Mouse (Mus musculus) limb, embryonic 14.5 days (tissue): ENCODE data around the gene Mbd3. TPM values are rescaled to one million over a fixed set of nuclear protein-coding genes. Genes with fewer than 3 reads are reported as not detected.
A peak's percentile ranks its signal among the peaks of the same experiment; 100 is the strongest.

Source experiments
- ATAC-seq: fragments of 200-750 bp; cut with Nextera tagmentation; 2 replicates; pipeline ENCODE4 v1.8.0; 2017; ENCODE audit warnings: low read depth, moderate number of reproducible peaks, moderate TSS enrichment; ENCODE audit not compliant: low FRiP score
- DNase-seq: peaks from one replicate; pipeline ENCODE4 v3.0.0-alpha.2; 2015; ENCODE audit warnings: low spot score
- H3K27ac ChIP-seq: fragments of 300-500 bp; sonication (generic); replicated peaks from 2 replicates; pipeline ENCODE4 v1.5.1; 2014; ENCODE audit warnings: low read depth, mild to moderate bottlenecking, low read length, moderate library complexity, mixed read lengths
- H3K27me3 ChIP-seq: fragments of 300-500 bp; sonication (generic); 2 replicates; pipeline ENCODE4 v1.6.1; 2014; ENCODE audit warnings: low read length, mixed read lengths; ENCODE audit not compliant: control insufficient read depth, insufficient read depth
- H3K36me3 ChIP-seq: fragments of 300-500 bp; sonication (generic); 2 replicates; pipeline ENCODE4 v1.6.1; 2014; ENCODE audit warnings: mild to moderate bottlenecking, low read length, moderate library complexity, mixed read lengths; ENCODE audit not compliant: control insufficient read depth, insufficient read depth
- H3K4me1 ChIP-seq: fragments of 300-500 bp; sonication (generic); 2 replicates; pipeline ENCODE4 v1.6.1; 2014; ENCODE audit warnings: antibody characterized with exemption, low read length, mixed read lengths; ENCODE audit not compliant: control insufficient read depth, insufficient read depth
- H3K4me2 ChIP-seq: fragments of 300-500 bp; sonication (generic); replicated peaks from 2 replicates; pipeline ENCODE4 v1.6.1; 2014; ENCODE audit warnings: low read depth, mild to moderate bottlenecking, low read length, moderate library complexity; ENCODE audit not compliant: severe bottlenecking
- H3K4me3 ChIP-seq: fragments of 300-500 bp; sonication (generic); replicated peaks from 2 replicates; pipeline ENCODE4 v1.5.1; 2014; ENCODE audit warnings: low read length
- H3K9ac ChIP-seq: fragments of 300-500 bp; sonication (generic); 2 replicates; pipeline ENCODE4 v1.6.1; 2014; ENCODE audit warnings: mild to moderate bottlenecking, low read depth, low read length, moderate library complexity; ENCODE audit not compliant: severe bottlenecking
- H3K9me3 ChIP-seq: fragments of 300-500 bp; sonication (generic); 2 replicates; pipeline ENCODE4 v1.6.1; 2016; ENCODE audit warnings: low read length; ENCODE audit not compliant: control insufficient read depth
- POLR2A ChIP-seq: fragments of 200-500 bp; IDR thresholded peaks from 2 replicates; pipeline ENCODE4 v1.8.0; 2012; ENCODE audit warnings: inconsistent platforms, mild to moderate bottlenecking, moderate library complexity, borderline replicate concordance; ENCODE audit not compliant: insufficient read depth, insufficient read length; ENCODE audit errors: extremely low read depth
- WGBS: fragments of 180-500 bp; shearing (Covaris S2); extraction: QIAGEN DNeasy Blood & Tissue Kit; methylation state at CpG from one replicate; pipeline ENCODE4 v1.1.7; 2014; 5-methylcytosine and 5-hydroxymethylcytosine counted together
- polyA plus RNA-seq, 2 experiments: library from polyadenylated mRNA; depleted of rRNA in 1 of 2; stranded (reverse) in 1 of 2; unstranded in 1 of 2; fragments of >200 nt; fragmentation: Nextera tagmentation in 1 of 2; extraction: Ambion mirVana in 1 of 2; gene quantifications; 2 replicates each; pipeline versions ENCODE4 v1.2.1 to v1.2.3; 2012 to 2014

Mbd3 gene
- polyA plus RNA-seq, 2 experiments: 196 to 267 TPM

- Histone ChIP-seq H3K9me3 (no peaks in the 10 kb centered on the region), H3K4me3 (0 out of 2 replicates have a peak overlapping the region, but pooled peaks have one; percentile 85), H3K9ac (no peak overlapping the region), H3K4me1 (peaks cover 13% of the 10 kb centered on the region), H3K27me3 (no peaks in the 10 kb centered on the region), H3K36me3 (peaks cover 53% of the 10 kb centered on the region), H3K4me2 (no peak overlapping the region), H3K27ac (no peak overlapping the region)
- TF ChIP-seq POLR2A: no peak
- WGBS: 37% methylated on average over 4 of the region's 4 CpGs
- no peak for DNase-seq
- ATAC-seq: no peak
Observed at GRCm38 (mm10) chr10:80407924-80408323, 8.6 kb upstream of the Mbd3 start.

- peak; percentile 80 for ATAC-seq
- WGBS: 2% methylated on average over 27 of the region's 27 CpGs
Observed at GRCm38 (mm10) chr10:80406684-80407501, 7.5 kb upstream of the Mbd3 start, which contains the start of gene Uqcr11. Gene Uqcr11, minus strand, starts transcription at chr10:80406830.

GRCm38 (mm10) chr10:80405481-80406173 is 6.3 kb upstream of the Mbd3 start:
- H3K27ac ChIP-seq: no peak overlapping the region
- no peak for DNase-seq
- ATAC-seq: no peak
- no peak for TF ChIP-seq POLR2A
- H3K4me1 ChIP-seq: peaks cover 13% of the 10 kb centered on the region
- peaks cover 50% of the 10 kb centered on the region for H3K36me3 ChIP-seq
- peak overlapping the region; percentile 77 for H3K9ac ChIP-seq
- 59% methylated on average over 10 of the region's 10 CpGs for WGBS
- peak overlapping the region; percentile 83 for H3K4me2 ChIP-seq
- peak overlapping the region; percentile 85 for H3K4me3 ChIP-seq
- H3K27me3 ChIP-seq: no peaks in the 10 kb centered on the region
- H3K9me3 ChIP-seq: no peaks in the 10 kb centered on the region

More at GRCm38 (mm10) chr10:80406684-80407501, 7.5 kb upstream of the Mbd3 start, which contains the start of gene Uqcr11:
- H3K9ac ChIP-seq: peak within 1 kb of the TSS; percentile 77
- DNase-seq: peak; percentile 93
- TF ChIP-seq POLR2A: 0 out of 2 replicates have a peak, but pooled peaks have one; percentile 14
- peak within 1 kb of the TSS; percentile 72 for H3K27ac ChIP-seq
- H3K4me2 ChIP-seq: peak within 1 kb of the TSS; percentile 83
- H3K9me3 ChIP-seq: no peaks in the 10 kb centered on the region
- H3K36me3 ChIP-seq: peaks cover 53% of the 10 kb centered on the region
- peak within 1 kb of the TSS; percentile 85 for H3K4me3 ChIP-seq
- peaks cover 13% of the 10 kb centered on the region for H3K4me1 ChIP-seq
- H3K27me3 ChIP-seq: no peaks in the 10 kb centered on the region

- Histone ChIP-seq H3K27me3 (no peaks in the 10 kb centered on the region), H3K9me3 (no peaks in the 10 kb centered on the region), H3K9ac (no peak overlapping the region), H3K4me2 (no peak overlapping the region), H3K4me3 (no peak overlapping the region), H3K27ac (no peak overlapping the region), H3K4me1 (peaks cover 19% of the 10 kb centered on the region), H3K36me3 (peaks cover 32% of the 10 kb centered on the region)
- ATAC-seq: no peak
- WGBS: 93% methylated on average over 4 of the region's 4 CpGs
- DNase-seq: no peak
- TF ChIP-seq POLR2A: no peak
Observed at GRCm38 (mm10) chr10:80403044-80403692, 3.8 kb upstream of the Mbd3 start.

- H3K4me2 ChIP-seq: peak overlapping the region; percentile 53; the same call in 1 of the 2 replicates
- no peak overlapping the region; the same call in 1 of the 2 replicates for H3K27ac ChIP-seq
- no peak for TF ChIP-seq POLR2A
- H3K4me1 ChIP-seq: peaks cover 23% of the 10 kb centered on the region
- WGBS: 79% methylated on average over 4 of the region's 4 CpGs
- no peaks in the 10 kb centered on the region for H3K27me3 ChIP-seq
- 0 out of 2 replicates have a peak overlapping the region, but pooled peaks have one; percentile 40 for H3K9ac ChIP-seq
- peaks cover 49% of the 10 kb centered on the region for H3K36me3 ChIP-seq
- ATAC-seq: no peak
- H3K9me3 ChIP-seq: no peaks in the 10 kb centered on the region
- DNase-seq: no peak
- peak overlapping the region; percentile 83 for H3K4me3 ChIP-seq
Observed at GRCm38 (mm10) chr10:80400704-80401161, 1.4 kb upstream of the Mbd3 start.
